Mouse (Mus musculus) c-Kit-positive CD71-positive TER-119-negative erythroid progenitor cells, embryonic 14.5 days (primary cell): ENCODE results near the gene Catip.
"Not testable (repeated sequence)": the region's sequence is repeated elsewhere in the genome, so short reads cannot be mapped to it uniquely, and the experiment has no call there.

Source experiments
- DNase-seq: peaks from one replicate; pipeline ENCODE4 v3.0.0-alpha.2; 2013; ENCODE audit warnings: low read depth

Gene Catip

DNA sequence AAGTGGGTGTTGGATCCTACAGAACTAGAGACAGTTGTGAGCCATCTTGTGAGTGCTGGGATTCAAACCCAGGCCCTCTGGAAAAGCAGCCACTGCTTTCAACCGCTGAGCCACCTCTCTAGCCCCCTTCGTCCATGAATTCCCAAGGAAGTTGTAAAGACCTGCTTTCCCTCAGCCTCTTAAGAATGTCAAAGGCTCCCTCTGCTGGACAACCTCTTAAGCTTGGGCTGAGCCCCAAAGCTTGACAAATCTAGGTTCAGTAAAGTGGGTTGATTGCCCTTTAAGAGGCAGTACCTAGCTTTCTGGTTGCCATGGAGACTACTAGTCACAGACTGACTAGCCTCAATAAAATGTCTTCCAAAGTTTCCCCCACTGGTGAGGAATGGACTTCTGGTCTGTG is at the start of gene Catip:
Catip (plus strand) TSS at position 297 of the 400 bp plus-strand sequence.
- DNase-seq: peak; percentile 59

- peak; percentile 68 for DNase-seq
Observed at GRCm38 (mm10) chr1:74313049-74313692, 48.7 kb upstream of the Catip start.

GRCm38 (mm10) chr1:74314796-74315195 is 47.1 kb upstream of the Catip start:
- DNase-seq: no peak

- no peak for DNase-seq
Observed at GRCm38 (mm10) chr1:74316114-74316827, 45.6 kb upstream of the Catip start.

GRCm38 (mm10) chr1:74318711-74319110 is 43.2 kb upstream of the Catip start:
- no peak for DNase-seq

DNA sequence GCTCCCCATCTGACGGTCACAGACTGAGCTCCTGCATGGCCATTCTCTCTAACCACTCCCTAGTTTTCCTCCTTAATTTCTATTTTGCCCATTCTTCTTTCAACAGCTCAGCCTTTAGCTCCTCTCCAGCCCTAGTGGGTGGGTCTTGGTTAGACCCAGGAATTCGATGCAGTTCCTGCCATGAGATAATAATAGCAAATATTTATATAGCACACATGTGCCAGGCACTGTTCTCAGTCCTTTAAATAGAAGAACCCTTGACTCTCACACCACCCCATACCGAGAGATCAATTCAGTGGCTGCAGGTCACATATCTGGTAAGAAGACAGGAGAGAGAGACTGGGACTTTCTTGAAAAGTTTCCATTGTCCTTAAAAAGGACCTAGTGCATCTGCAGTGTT is 40.5 kb upstream of the Catip start:
- DNase-seq: no peak

GRCm38 (mm10) chr1:74326916-74327315 is 35.0 kb upstream of the Catip start:
- DNase-seq: not testable (repeated sequence)

GRCm38 (mm10) chr1:74329899-74330431 is 31.9 kb upstream of the Catip start:
- no peak for DNase-seq

DNA sequence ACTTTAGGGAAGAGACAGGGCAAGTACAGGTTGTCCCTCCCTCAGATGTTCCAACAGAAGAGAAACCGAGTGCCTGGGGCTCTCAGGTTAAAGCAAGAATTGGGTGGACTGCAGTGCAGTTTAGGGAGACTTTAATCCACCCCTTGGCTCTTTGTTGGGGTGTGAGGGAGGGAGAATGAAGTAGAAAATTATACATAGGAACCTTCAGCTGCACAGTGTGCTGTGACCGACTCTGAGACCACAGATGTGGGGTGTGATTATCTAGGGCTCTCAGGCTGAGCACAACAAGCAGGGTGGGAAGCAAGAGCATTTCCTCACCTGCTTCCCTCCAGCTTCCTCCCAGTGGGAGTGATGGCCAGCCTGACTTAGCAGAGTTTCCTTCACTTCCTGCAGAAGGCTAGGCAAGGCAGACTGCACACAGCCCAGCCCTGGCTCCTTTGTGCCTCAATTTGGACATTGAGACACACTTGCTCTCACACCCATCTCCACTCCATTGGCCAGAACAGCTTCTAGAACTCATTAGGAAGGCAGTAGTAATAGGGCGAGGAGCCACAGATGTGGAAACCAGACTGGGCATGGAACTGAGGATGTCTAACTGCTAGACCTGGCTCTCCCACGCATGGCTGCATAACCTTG is 30.7 kb upstream of the Catip start:
- peak; percentile 33 for DNase-seq

DNA sequence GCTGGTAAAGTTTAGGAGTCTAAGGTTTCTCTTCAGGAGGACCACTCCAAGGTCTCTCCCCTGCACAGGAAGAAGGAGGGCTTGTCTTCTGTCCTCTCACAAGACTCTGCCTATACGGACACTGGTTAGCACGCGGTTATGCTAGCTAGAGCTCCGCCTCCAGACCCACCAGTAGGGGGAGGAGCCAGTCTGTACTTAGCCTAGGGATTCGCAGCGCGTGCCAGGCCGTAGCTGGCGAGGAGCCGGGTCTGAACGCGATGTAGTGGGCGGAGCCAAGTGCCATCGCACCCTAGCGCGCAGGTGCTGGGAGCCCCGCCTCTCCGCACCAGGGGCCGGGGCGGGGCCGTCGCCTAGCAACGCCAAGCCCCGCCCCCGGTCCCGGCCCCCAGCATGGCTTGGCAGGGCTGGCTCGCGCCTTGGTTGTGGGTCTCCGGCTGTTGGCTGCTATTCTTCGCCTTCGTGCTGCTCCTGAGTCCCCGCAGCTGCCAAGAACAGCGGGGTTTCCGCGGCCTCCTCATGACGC is 29.6 kb upstream of the Catip start:
- DNase-seq: peak; percentile 95

- no peak for DNase-seq
Observed at GRCm38 (mm10) chr1:74332930-74333329, 29.0 kb upstream of the Catip start.

- no peak for DNase-seq
Observed at GRCm38 (mm10) chr1:74334607-74335006, 27.3 kb upstream of the Catip start.

DNA sequence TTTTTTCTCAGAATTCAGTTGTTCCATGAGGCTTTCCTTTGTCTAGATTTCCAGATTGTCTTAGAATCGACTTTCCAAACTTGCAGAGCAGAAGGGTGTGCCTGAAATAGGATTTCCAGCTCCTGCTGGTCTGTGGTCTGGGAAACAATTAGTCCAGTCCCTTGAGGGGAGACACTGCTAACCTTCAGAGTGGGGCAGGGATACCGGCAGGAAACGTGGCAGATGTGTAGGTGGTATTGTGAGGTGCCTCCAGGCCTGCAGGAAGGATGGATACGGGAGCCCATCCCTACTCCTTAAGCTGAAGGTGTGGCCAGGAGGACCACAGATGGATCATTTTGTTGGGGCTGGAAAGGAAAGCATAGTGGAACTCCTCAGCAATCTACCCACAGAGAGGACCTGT is 26.9 kb upstream of the Catip start:
- no peak for DNase-seq

DNA sequence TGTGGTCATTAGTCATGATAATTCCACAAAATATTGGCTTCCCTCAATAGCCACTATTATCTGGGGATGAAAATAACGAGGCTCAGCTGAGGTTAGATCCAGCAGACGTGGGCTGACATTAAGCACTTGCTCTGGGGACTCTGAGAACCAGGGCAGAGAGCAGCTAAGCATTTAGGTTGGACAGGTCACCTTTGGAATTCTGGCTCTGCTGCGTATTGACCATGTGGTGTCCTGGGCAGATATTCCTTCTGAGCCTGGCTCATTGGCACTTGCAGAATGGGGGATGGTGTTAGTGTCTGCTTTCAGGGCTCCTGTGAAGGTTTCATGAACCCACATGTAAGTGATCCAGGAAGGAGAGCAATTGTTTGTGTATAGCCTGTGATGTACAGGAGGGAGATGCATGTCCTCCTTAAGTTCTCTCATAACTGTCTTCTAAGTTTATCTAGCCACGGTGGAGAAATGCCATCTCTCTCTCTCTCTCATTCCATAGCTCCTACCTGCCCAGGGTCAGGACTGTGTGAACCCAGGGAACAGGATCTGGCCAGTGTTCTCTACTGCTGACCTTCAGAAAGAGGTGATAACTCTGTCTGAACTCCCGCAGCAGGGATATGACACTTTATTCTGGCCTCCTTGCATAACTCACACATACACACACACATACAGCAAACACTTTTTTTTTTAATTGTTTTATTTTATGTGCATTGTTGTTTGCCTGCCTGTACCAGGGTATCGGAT is 26.3 kb upstream of the Catip start:
- DNase-seq: no peak

GRCm38 (mm10) chr1:74337241-74337771 is 24.6 kb upstream of the Catip start:
- no peak for DNase-seq

GRCm38 (mm10) chr1:74338013-74338412 is 23.9 kb upstream of the Catip start:
- no peak for DNase-seq

DNA sequence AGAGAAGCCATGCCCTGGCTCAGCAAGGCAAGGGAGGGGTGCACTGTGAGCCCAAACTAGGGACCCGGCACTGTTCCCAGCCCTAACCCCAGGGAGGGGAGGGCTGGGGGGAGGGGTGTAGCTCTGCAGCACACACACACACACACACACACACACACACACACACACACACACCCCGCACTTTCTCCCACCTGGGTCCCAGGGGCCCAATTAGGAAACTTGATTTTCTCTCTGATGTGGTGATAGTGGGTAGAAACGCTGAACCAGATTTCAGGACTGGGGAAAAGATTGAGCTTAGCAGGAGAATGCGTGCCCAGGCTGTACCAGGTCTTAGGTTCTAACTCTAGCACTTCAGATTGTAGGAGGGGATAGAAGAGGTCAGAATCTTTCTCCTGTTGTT is 23.3 kb upstream of the Catip start:
- DNase-seq: no peak

- no peak for DNase-seq
Observed at GRCm38 (mm10) chr1:74339917-74340316, 22.0 kb upstream of the Catip start.

GRCm38 (mm10) chr1:74340361-74340764 is 21.5 kb upstream of the Catip start:
- DNase-seq: no peak

GRCm38 (mm10) chr1:74340992-74341391 is 20.9 kb upstream of the Catip start:
- not testable (repeated sequence) for DNase-seq

- DNase-seq: no peak
Observed at GRCm38 (mm10) chr1:74341898-74342297, 20.0 kb upstream of the Catip start.

DNA sequence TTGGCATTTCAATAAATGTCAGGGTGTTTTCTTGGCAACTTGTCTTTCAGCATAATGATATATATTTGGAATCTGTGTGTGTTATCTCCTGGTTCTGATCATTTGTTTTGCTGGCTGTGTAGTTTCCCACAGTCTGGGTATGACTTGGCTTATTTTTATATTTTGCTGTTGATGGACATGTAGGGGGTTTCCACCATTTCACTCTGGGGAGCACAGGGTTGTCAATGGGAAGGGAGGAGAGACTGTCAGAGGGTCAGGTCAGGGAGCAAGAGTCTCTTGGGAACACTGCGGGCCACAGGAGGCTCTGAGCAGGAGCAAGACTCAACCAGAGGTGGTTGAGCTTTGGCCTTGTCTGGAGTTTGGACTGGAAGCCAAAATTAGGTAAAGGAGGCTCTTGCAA is 19.6 kb upstream of the Catip start:
- DNase-seq: no peak
